Mouse (Mus musculus): ENCODE results near the gene Cd44. TPM values are rescaled to one million over a fixed set of nuclear protein-coding genes. Genes with fewer than 3 reads are reported as not detected.

The Cd44 gene
- polyA plus RNA-seq, 1 experiment from 2014 or later = 5.3 TPM

DNA sequence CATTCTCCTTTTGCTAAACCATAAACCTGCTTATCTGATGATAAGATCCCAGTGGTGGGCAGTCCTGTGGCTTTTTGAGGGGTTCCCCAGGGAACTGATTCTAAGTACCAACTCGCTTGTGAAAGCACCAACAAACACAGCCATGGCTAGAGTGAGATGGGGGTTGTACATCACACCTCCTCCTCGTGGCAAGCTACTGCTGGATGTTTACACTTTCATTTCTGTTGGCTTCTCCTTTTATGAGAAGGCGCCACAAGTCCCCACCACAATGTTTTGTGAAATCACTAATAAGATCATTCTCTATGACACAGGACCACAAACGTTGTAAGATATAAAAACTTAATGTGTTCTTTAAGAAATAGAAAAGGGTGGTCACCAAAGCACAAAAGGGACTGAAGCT lies 88.7 kb downstream of the Cd44 start:
- Histone ChIP-seq H3K4me3 (ENCODE audit: low read length) (no peak overlapping the region), H3K4me1 (ENCODE audit: insufficient read depth, low read length) (peaks cover 6% of the 10 kb centered on the region; the same call in 1 of the 2 replicates), H3K27me3 (ENCODE audit: insufficient read depth, low read length) (no peaks in the 10 kb centered on the region), H3K4me2 (replicated peaks; ENCODE audit: low read depth, low read length) (no peak overlapping the region), H3K27ac (ENCODE audit: low read length) (no peak overlapping the region), H3K36me3 (ENCODE audit: insufficient read depth, low read length) (no peaks in the 10 kb centered on the region), H3K9ac (replicated peaks; ENCODE audit: low read length) (no peak overlapping the region), H3K9me3 (ENCODE audit: low read length) (no peaks in the 10 kb centered on the region)
- 67% methylated on average over 4 of the region's 4 CpGs for WGBS
- ATAC-seq (ENCODE audit: low FRiP score, low TSS enrichment) = no peak

DNA sequence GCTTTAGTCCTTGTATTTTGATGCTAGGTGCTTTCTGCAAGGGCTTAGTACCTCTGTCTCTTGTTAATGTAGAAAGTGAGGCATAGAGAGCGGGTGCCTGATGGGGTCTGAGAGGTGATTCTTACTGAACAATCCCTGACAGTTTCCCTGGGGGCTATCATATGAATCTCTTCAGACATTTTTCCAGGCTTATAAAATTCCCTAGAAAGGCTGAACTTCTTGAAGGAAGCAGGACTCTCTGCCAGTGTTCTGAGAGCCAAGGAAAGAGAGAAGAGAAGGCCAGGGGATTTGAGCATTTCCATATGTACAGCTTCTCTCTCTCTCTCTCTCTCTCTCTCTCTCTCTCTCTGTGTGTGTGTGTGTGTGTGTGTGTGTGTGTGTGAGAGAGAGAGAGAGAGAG lies 92.0 kb downstream of the Cd44 start:
- no peak overlapping the region for H3K9ac ChIP-seq (replicated peaks; ENCODE audit: low read length)
- 93% methylated on average over 1 of the region's 1 CpGs for WGBS
- H3K4me1 ChIP-seq (ENCODE audit: insufficient read depth, low read length) = no peaks in the 10 kb centered on the region
- no peak overlapping the region for H3K27ac ChIP-seq (ENCODE audit: low read length)
- no peak overlapping the region for H3K4me2 ChIP-seq (replicated peaks; ENCODE audit: low read depth, low read length)
- no peak for ATAC-seq (ENCODE audit: low FRiP score, low TSS enrichment)
- H3K9me3 ChIP-seq (ENCODE audit: low read length) = no peaks in the 10 kb centered on the region
- H3K4me3 ChIP-seq (ENCODE audit: low read length) = no peak overlapping the region
- no peaks in the 10 kb centered on the region for H3K27me3 ChIP-seq (ENCODE audit: insufficient read depth, low read length)
- no peaks in the 10 kb centered on the region for H3K36me3 ChIP-seq (ENCODE audit: insufficient read depth, low read length)

DNA sequence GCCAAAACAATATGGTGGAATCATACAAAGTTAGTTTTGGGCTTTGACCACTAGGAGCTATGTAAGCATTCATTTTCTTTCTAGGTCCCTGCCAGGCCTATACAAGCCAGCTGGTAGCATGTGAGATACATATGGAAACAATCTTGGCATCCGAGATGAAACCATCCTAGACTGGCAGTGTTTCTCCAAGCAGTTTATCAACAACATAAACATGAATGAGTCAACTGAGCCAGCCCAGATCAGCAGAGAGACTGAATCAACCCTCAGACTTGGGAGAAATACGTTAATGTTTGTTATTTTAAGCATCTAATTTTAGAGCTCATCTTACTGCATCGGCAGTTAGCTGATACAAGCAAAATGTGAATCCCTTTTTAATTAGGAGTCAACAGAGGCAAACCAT lies 93.8 kb downstream of the Cd44 start:
- no peaks in the 10 kb centered on the region for H3K36me3 ChIP-seq (ENCODE audit: insufficient read depth, low read length)
- no peak for ATAC-seq (ENCODE audit: low FRiP score, low TSS enrichment)
- H3K4me2 ChIP-seq (replicated peaks; ENCODE audit: low read depth, low read length) = no peak overlapping the region
- H3K9me3 ChIP-seq (ENCODE audit: low read length) = no peaks in the 10 kb centered on the region
- no peak overlapping the region for H3K27ac ChIP-seq (ENCODE audit: low read length)
- 29% methylated on average over 3 of the region's 3 CpGs for WGBS
- no peaks in the 10 kb centered on the region for H3K4me1 ChIP-seq (ENCODE audit: insufficient read depth, low read length)
- H3K27me3 ChIP-seq (ENCODE audit: insufficient read depth, low read length) = no peaks in the 10 kb centered on the region
- H3K4me3 ChIP-seq (ENCODE audit: low read length) = no peak overlapping the region
- no peak overlapping the region for H3K9ac ChIP-seq (replicated peaks; ENCODE audit: low read length)

DNA sequence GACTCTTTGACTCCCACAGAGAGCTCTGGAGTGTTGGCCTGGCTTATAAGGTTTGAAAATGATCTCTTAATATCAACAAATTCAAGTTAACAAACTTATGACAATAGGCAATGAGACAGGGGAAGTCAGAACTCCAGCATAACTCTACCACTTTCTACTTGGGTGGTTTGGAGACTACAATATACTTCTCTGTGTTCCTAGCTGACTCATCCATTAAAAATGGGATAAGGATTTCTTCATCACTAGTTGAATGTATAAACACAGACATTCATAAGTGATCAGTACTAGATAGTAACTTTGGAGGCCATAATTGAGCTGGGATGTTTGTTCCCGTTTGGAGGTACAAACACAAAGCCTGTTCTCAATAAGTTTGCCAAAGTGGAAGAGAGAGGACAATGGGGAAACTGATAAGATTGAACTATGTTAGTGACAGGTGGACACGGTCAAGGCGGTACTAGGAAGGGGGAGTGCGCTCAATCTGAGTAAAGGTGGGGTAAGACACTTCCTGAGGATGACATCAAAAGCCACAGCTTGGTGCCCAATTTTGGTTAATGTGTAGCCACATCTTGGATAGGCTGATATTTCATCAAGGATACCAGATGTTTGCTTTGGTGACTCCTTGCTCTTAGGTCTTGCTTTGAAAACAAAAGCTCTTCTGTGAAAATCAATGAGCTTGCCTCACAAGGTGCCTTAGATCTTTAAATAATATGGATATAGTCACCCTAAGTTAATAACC lies 95.5 kb downstream of the Cd44 start:
- ATAC-seq (ENCODE audit: low FRiP score, low TSS enrichment) = no peak
- Histone ChIP-seq H3K36me3 (ENCODE audit: insufficient read depth, low read length) (no peaks in the 10 kb centered on the region), H3K27ac (ENCODE audit: low read length) (no peak overlapping the region), H3K9me3 (ENCODE audit: low read length) (no peaks in the 10 kb centered on the region), H3K4me2 (replicated peaks; ENCODE audit: low read depth, low read length) (no peak overlapping the region), H3K27me3 (ENCODE audit: insufficient read depth, low read length) (no peaks in the 10 kb centered on the region), H3K4me3 (ENCODE audit: low read length) (no peak overlapping the region), H3K9ac (replicated peaks; ENCODE audit: low read length) (no peak overlapping the region), H3K4me1 (ENCODE audit: insufficient read depth, low read length) (no peaks in the 10 kb centered on the region)
- 87% methylated on average over 4 of the region's 4 CpGs for WGBS

DNA sequence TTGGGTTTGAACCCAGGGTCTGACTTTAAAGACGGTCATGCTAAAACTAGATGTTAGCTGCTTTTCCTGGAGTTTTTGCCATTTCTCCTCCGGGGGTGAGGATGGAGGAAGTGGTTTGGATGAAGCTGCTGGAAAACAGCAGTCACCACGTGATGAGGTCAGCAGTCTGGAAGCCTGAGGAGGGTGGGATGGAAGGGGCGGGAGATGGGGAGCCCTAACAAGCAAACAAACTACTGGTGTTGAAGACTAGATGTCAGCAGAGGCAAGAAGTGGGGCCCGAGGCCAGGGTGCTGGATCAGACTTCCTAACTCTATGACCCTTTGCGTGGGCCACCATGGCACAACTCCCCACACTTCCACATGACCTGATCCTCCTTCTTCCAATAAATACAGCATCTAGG lies 96.2 kb downstream of the Cd44 start:
- Histone ChIP-seq H3K4me2 (replicated peaks; ENCODE audit: low read depth, low read length) (no peak overlapping the region), H3K9ac (replicated peaks; ENCODE audit: low read length) (no peak overlapping the region), H3K36me3 (ENCODE audit: insufficient read depth, low read length) (no peaks in the 10 kb centered on the region), H3K4me3 (ENCODE audit: low read length) (no peak overlapping the region), H3K27me3 (ENCODE audit: insufficient read depth, low read length) (no peaks in the 10 kb centered on the region), H3K4me1 (ENCODE audit: insufficient read depth, low read length) (no peaks in the 10 kb centered on the region), H3K9me3 (ENCODE audit: low read length) (no peaks in the 10 kb centered on the region), H3K27ac (ENCODE audit: low read length) (no peak overlapping the region)
- 76% methylated on average over 6 of the region's 6 CpGs for WGBS
- no peak for ATAC-seq (ENCODE audit: low FRiP score, low TSS enrichment)

DNA sequence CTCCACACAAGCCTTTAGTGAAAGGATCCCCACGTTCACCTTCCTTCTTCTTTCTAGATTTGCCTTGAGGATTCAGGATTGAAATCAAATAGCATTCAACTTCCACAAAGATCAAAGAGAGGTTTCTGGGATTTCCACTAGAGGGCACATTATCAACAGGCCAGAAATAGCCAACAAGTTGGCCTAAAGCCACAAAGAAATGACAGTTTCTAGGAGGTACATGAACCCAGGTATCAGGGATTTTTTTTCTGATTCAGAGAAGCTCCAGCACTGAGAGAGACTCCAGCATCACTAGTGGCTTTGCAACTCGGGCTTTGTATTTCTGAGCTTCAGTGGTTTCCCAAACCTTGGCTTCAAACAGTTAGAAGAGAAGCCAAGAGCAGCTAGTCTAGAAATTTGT lies 97.4 kb downstream of the Cd44 start:
- Histone ChIP-seq H3K27me3 (ENCODE audit: insufficient read depth, low read length) (no peaks in the 10 kb centered on the region), H3K27ac (ENCODE audit: low read length) (no peak overlapping the region), H3K9ac (replicated peaks; ENCODE audit: low read length) (no peak overlapping the region), H3K36me3 (ENCODE audit: insufficient read depth, low read length) (no peaks in the 10 kb centered on the region), H3K4me2 (replicated peaks; ENCODE audit: low read depth, low read length) (no peak overlapping the region), H3K4me3 (ENCODE audit: low read length) (no peak overlapping the region), H3K4me1 (ENCODE audit: insufficient read depth, low read length) (no peaks in the 10 kb centered on the region), H3K9me3 (ENCODE audit: low read length) (no peaks in the 10 kb centered on the region)
- 29% methylated on average over 2 of the region's 2 CpGs for WGBS
- ATAC-seq (ENCODE audit: low FRiP score, low TSS enrichment) = no peak

DNA sequence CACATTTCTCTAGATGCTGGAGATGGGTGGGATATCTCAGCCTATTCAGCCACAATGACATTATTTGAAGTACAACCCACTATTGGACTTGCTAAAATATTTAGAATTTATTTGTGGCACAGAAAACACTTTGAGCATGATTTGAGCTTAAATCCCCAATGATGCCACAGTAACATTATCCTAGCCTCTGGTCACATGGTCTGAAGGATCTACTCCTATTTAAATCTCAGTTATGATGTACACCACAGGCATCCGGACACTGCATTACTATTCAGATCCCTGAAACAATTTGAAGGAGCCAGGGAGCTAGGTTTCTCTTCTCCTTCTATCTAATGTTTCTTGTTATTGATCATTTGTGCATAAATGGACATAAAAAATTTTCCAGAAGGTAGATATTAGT lies 99.6 kb downstream of the Cd44 start:
- Histone ChIP-seq H3K9me3 (ENCODE audit: low read length) (no peaks in the 10 kb centered on the region), H3K27me3 (ENCODE audit: insufficient read depth, low read length) (no peaks in the 10 kb centered on the region), H3K9ac (replicated peaks; ENCODE audit: low read length) (no peak overlapping the region), H3K4me3 (ENCODE audit: low read length) (no peak overlapping the region), H3K4me1 (ENCODE audit: insufficient read depth, low read length) (no peaks in the 10 kb centered on the region), H3K36me3 (ENCODE audit: insufficient read depth, low read length) (no peaks in the 10 kb centered on the region), H3K4me2 (replicated peaks; ENCODE audit: low read depth, low read length) (no peak overlapping the region), H3K27ac (ENCODE audit: low read length) (no peak overlapping the region)
- WGBS = 92% methylated on average over 1 of the region's 1 CpGs
- ATAC-seq (ENCODE audit: low FRiP score, low TSS enrichment) = no peak

DNA sequence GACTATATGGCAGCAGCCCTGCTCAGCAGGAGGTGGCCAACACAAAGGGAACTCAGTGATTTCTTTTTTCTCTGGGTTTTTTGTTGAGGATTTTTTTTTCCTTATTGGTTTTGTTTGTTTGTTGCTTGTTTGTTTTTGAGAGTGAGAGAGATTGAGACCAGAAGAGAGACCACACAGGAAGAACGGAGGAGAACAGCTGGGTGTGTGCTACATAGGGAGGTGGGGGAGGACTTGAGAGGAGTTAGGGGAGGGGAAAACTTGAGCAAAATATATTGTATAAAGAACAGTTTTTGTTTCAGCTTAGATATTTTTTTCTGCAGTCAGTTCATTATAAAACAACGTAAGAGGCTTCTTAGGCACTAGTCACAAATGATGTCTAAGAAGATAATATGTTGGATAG lies 103.3 kb downstream of the Cd44 start:
- no peak overlapping the region for H3K4me3 ChIP-seq (ENCODE audit: low read length)
- no peak for ATAC-seq (ENCODE audit: low FRiP score, low TSS enrichment)
- no peaks in the 10 kb centered on the region for H3K36me3 ChIP-seq (ENCODE audit: insufficient read depth, low read length)
- WGBS = 68% methylated on average over 2 of the region's 2 CpGs
- no peak overlapping the region for H3K9ac ChIP-seq (replicated peaks; ENCODE audit: low read length)
- H3K27me3 ChIP-seq (ENCODE audit: insufficient read depth, low read length) = no peaks in the 10 kb centered on the region
- no peak overlapping the region for H3K27ac ChIP-seq (ENCODE audit: low read length)
- H3K4me2 ChIP-seq (replicated peaks; ENCODE audit: low read depth, low read length) = no peak overlapping the region
- no peaks in the 10 kb centered on the region for H3K4me1 ChIP-seq (ENCODE audit: insufficient read depth, low read length)
- no peaks in the 10 kb centered on the region for H3K9me3 ChIP-seq (ENCODE audit: low read length)

DNA sequence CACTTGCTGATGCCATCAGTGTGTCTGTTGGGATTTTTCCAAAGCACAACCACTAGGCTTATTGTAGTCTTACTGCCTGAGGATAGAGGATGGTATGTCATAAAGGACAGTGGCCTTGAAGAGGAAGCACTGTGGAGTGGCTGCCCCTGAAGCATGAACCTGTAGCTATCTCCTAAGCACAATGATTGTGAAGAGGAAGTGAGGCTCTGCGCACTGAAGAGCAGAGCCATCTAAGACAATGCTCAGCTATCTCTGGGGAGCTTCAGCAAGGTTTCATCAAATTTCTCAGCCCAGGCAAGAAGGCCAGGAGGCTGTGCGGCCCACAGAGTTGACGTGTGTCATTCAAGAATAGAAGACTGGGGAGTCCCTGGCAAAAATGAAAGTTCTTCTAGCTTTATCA lies 106.4 kb downstream of the Cd44 start:
- no peaks in the 10 kb centered on the region for H3K27me3 ChIP-seq (ENCODE audit: insufficient read depth, low read length)
- no peak overlapping the region for H3K4me2 ChIP-seq (replicated peaks; ENCODE audit: low read depth, low read length)
- H3K9ac ChIP-seq (replicated peaks; ENCODE audit: low read length) = no peak overlapping the region
- no peak overlapping the region for H3K27ac ChIP-seq (ENCODE audit: low read length)
- no peaks in the 10 kb centered on the region for H3K9me3 ChIP-seq (ENCODE audit: low read length)
- no peaks in the 10 kb centered on the region for H3K36me3 ChIP-seq (ENCODE audit: insufficient read depth, low read length)
- no peak for ATAC-seq (ENCODE audit: low FRiP score, low TSS enrichment)
- no peak overlapping the region for H3K4me3 ChIP-seq (ENCODE audit: low read length)
- H3K4me1 ChIP-seq (ENCODE audit: insufficient read depth, low read length) = no peaks in the 10 kb centered on the region
- WGBS = 87% methylated on average over 3 of the region's 3 CpGs

DNA sequence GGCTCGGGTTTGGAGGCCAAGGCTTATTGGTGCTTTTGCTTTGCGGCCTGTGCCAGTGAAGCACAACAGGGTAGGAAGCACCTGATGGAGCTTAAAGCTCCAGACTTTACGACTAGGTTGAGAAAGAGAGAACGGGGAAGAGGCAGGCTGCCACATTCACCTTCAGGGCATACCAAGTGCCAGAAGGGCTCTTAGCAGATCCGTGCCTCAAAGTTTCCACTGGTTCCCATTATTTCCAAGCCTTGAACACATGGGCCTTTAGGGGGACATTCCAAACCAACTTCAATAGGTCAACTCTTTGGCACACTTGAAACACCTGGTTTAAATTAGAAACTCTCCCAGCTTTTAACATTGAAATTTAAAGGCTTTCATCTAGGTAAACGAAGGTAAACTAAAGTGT lies 108.7 kb downstream of the Cd44 start:
- Histone ChIP-seq H3K27ac (ENCODE audit: low read length) (no peak overlapping the region), H3K4me3 (ENCODE audit: low read length) (no peak overlapping the region), H3K4me2 (replicated peaks; ENCODE audit: low read depth, low read length) (no peak overlapping the region), H3K27me3 (ENCODE audit: insufficient read depth, low read length) (no peaks in the 10 kb centered on the region), H3K9me3 (ENCODE audit: low read length) (no peaks in the 10 kb centered on the region), H3K4me1 (ENCODE audit: insufficient read depth, low read length) (no peaks in the 10 kb centered on the region), H3K36me3 (ENCODE audit: insufficient read depth, low read length) (no peaks in the 10 kb centered on the region), H3K9ac (replicated peaks; ENCODE audit: low read length) (no peak overlapping the region)
- 80% methylated on average over 6 of the region's 6 CpGs for WGBS
- ATAC-seq (ENCODE audit: low FRiP score, low TSS enrichment) = no peak

Data from kidney, embryonic 16.5 days (tissue).